Comparison of ENCODE assay signal across 18 mouse cellular contexts in genomic region chr2:12439543-12439942, GRCm38 (mm10). TPM values are rescaled to one million over a fixed set of nuclear protein-coding genes. Genes with fewer than 3 reads are reported as not detected.
DNase-seq lines count a peak whose midpoint lies in the region; ATAC-seq lines count a peak whose summit lies in the region.
"Had no signal": no experiment of that assay in that cellular context is flagged by ENCODE, and none has a peak within 500 bp of the region (broad histone marks: within the 10 kb centered on the region; RNA-seq: fewer than 3 reads in every experiment).

No protein-coding gene starts in this region.

- ATAC-seq in CD4-positive, CD25-positive, alpha-beta regulatory T cell, adult 4 months = peak; percentile 84
- ATAC-seq in hematopoietic stem cell, adult 5-6 weeks (replicated peaks in 1 of 2; ENCODE audit: insufficient read depth in 1 of 2, low FRiP score in 2 of 2, low TSS enrichment in 1 of 2, low read depth in 1 of 2, poor library complexity in 2 of 2, severe bottlenecking in 2 of 2) = peak; percentile 69 to 88
- ATAC-seq: forebrain, postnatal 0 days; Patski had no signal

- DNase-seq in CD4-positive helper T cell, adult 2 months (ENCODE audit: low read depth, low spot score) = peak; percentile 52
- peak; percentile 47 for DNase-seq in thymus, postnatal 14 days
- DNase-seq in kidney, adult 18-20 months = no peak
- no peak for DNase-seq in retina, embryonic 14.5 days (ENCODE audit: low spot score)
- no peak for DNase-seq in urinary bladder, postnatal 10 days (ENCODE audit: low spot score)
- DNase-seq: adrenal gland, adult 8-10 months; cerebellum, adult 18-20 months; cerebellum, postnatal 14 days; forebrain, postnatal 0 days; gastrocnemius, postnatal 25 days; kidney, adult 8-10 months; kidney, postnatal 10 days; liver; right cerebral cortex, postnatal 14 days; spleen, adult 18-20 months had no signal

RNA-seq across cellular contexts. Expression of gene Mindy3, which starts 20.3 kb away (rescaled TPM):
- 10 to 100 TPM; 37.1 to 44.8 TPM for polyA plus RNA-seq in CD4-positive, CD25-positive, alpha-beta regulatory T cell, adult 4 months (2017; shearing (Covaris generic))
- 18.4 and 22.8 TPM in 2 replicates for total RNA-seq in hematopoietic stem cell, adult 5-6 weeks (2017)

Comparison
In these comparisons a context has a peak if more than half of its experiments do, and no peak if none do; other contexts are left out.
1. DNase-seq: peak in CD4-positive helper T cell, adult 2 months (single experiment) and thymus, postnatal 14 days (single experiment); none in kidney, adult 18-20 months (single experiment), retina, embryonic 14.5 days (single experiment) and urinary bladder, postnatal 10 days (single experiment).